Mouse (Mus musculus) C2C12 (cell line): Measurements from ENCODE around the gene Dnah17.

Experiments used
- CEBPB ChIP-seq: IDR thresholded peaks from one replicate; pipeline ENCODE4 v1.6.1; 2011; ENCODE audit warnings: low read depth, mild to moderate bottlenecking, control low read depth, moderate library complexity
- CTCF ChIP-seq: IDR thresholded peaks from one replicate; pipeline ENCODE4 v1.5.1; 2011; ENCODE audit not compliant: control insufficient read depth, insufficient read depth, insufficient read length
- FOSL1 ChIP-seq: IDR thresholded peaks from one replicate; pipeline ENCODE4 v1.8.0; 2011; ENCODE audit warnings: mild to moderate bottlenecking, low read length; ENCODE audit not compliant: poor library complexity, insufficient read depth, severe bottlenecking
- MAX ChIP-seq: IDR thresholded peaks from one replicate; pipeline ENCODE4 v1.6.1; 2011; ENCODE audit warnings: mild to moderate bottlenecking, control low read depth
- MYOD1 ChIP-seq: IDR thresholded peaks from one replicate; pipeline ENCODE4 v1.6.1; 2011; ENCODE audit warnings: low read depth; ENCODE audit not compliant: control insufficient read depth, insufficient read length
- MYOG ChIP-seq: IDR thresholded peaks from one replicate; pipeline ENCODE4 v1.6.1; 2011; ENCODE audit not compliant: control insufficient read depth, insufficient read length; ENCODE audit errors: extremely low read depth
- USF1 ChIP-seq: IDR thresholded peaks from one replicate; pipeline ENCODE4 v1.6.1; 2011; ENCODE audit warnings: low read depth, mild to moderate bottlenecking, control low read depth, moderate library complexity

DNA sequence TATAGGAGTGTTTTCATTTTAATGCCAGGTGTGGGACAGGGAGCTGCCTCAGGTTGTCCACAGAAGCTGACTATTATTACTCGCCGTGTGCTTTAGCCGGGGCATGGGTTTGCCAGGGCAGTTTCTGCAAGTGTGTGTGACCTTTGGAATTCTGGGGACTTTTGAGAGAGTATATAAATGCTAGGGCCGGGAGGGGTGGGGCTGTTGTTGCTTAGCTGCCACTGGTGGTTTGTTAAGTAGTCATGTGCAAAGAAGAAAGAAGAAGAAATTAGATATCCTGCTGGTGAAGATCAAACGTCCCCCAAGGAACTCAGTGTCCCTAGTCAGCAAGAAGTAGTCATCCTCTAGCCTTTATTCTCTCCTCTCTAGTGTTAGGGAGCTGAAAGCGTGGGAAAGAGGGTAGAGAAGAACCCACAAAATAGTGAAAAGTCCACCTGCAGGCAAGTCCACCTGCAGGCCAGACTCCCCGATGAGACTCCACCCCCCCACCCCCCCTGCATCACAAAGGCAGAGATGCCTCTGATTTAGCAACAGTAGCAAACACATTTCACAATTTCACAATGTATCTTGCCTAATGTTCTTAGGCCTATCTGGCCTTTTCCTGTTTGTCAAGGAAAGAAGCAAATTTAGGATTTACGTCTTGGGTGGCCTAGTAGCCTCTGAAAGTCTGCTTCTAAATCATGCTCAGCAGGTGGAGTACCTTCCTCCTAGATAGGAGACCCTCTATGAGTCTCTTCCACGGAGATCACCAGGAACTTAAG is 17.6 kb upstream of the Dnah17 start:
- TF ChIP-seq CTCF, result no peak
- TF ChIP-seq USF1, result no peak
- no peak for TF ChIP-seq MAX
- TF ChIP-seq MYOG, result no peak
- TF ChIP-seq MYOD1, result no peak
- no peak for TF ChIP-seq CEBPB
- TF ChIP-seq FOSL1, result no peak
